Mouse (Mus musculus) liver, postnatal 0 days (tissue): ENCODE measurements at regions not wholly inside any gene's neighbourhood (a gene's known extent, or its start where the extent isn't known, plus 50 kb on each side); places are given as distances from the start of the nearest gene placed in this dataset.

Experiments
- CTCF ChIP-seq: sonication (generic); IDR thresholded peaks from 2 replicates; pipeline ENCODE4 v1.5.1; 2016; ENCODE audit warnings: antibody characterized with exemption, low read depth
- EP300 ChIP-seq: IDR thresholded peaks from 2 replicates; pipeline ENCODE4 v1.6.1; 2016; ENCODE audit warnings: antibody characterized with exemption, low read depth, mild to moderate bottlenecking

- TF ChIP-seq CTCF, result peak; percentile 44
- no peak for TF ChIP-seq EP300
These were observed 83.8 kb downstream of the Fam174a start for GRCm38 (mm10) chr1:95397188-95397587.
